Mouse (Mus musculus) spleen, postnatal 14 days (tissue): ENCODE results near the gene Rae1.

Source experiments
- DNase-seq, 2 experiments: peaks; one replicate each; pipeline ENCODE4 v3.0.0; 2021 to 2022; ENCODE audit warnings: low spot score in 2 of 2

Gene Rae1

DNA sequence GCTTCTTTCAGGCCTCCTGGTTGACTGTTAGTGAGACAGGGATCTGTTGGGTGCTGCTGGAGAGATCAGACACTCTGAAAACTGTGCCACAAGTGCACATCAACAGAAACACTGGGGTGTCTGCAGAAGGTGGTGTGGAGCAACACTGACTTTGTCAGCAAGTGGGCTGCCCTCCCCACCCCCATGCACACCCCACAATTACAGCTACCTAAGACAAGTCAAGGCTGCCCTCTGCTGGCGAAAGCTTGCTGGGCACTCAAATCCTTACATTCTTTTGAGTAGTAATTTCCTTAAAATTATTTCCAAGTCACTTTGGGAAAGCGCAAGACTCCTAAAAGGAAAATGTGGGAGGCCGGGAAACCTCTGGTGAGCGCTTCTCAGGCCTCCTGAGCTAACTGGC, 3.7 kb upstream of the Rae1 start:
- peak; percentile 35 to 64 for DNase-seq

GRCm38 (mm10) chr2:172997748-172998147, 2.2 kb upstream of the Rae1 start:
- no peak for DNase-seq

- DNase-seq = no peak
Measured at GRCm38 (mm10) chr2:172998478-172998877, 1.4 kb upstream of the Rae1 start.

GRCm38 (mm10) chr2:173000285-173000652, 352 bp downstream of the Rae1 start:
- peak; percentile 53 to 67 for DNase-seq

DNA sequence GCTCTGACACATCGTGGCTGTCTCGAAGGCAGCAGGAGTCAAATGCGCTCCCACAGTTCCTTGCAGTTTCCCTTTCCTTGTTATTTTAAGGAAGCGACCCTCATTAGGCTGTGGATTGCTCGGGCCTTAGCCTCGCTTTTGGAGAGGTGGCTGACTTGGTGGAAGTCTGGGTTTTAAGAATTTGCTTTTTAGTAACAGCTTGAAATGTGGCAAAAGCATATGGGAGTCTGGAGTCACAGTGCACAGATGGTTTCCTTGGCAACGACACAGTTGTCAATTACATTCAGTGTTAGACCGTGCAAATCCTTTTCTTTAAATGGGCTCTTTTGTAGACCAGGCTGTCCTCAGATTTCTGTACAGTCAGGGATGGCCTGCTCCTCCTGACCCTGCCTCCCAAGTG, 1.0 kb downstream of the Rae1 start:
- DNase-seq = no peak

- no peak for DNase-seq
Measured at GRCm38 (mm10) chr2:173003737-173004136, 3.8 kb downstream of the Rae1 start.

DNA sequence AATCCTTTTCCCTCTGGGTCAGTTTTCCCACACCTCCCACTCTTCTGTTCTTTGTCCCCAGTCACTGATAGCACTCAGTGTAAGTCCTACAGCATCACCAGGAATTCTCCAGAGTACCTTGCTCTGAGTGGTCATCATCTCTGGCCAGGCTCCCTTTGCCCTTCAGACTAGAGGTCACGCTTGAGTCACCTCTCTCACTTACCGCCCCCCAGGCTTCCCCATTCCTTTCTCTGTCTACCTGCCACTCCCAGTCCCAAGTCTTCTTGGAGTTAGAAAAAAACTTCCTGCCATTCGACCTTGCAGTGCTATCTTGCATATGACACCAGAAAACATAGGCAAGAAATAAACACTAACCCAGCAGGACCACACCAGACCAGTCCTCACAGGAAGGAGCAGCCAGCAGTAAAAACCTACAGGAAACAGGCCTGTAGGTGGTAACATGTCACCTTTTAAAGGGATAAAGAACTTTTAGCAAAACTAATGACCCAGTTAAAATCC, 10.4 kb downstream of the Rae1 start:
- no peak for DNase-seq

- no peak for DNase-seq
Measured at GRCm38 (mm10) chr2:173011440-173011839, 11.5 kb downstream of the Rae1 start.

DNA sequence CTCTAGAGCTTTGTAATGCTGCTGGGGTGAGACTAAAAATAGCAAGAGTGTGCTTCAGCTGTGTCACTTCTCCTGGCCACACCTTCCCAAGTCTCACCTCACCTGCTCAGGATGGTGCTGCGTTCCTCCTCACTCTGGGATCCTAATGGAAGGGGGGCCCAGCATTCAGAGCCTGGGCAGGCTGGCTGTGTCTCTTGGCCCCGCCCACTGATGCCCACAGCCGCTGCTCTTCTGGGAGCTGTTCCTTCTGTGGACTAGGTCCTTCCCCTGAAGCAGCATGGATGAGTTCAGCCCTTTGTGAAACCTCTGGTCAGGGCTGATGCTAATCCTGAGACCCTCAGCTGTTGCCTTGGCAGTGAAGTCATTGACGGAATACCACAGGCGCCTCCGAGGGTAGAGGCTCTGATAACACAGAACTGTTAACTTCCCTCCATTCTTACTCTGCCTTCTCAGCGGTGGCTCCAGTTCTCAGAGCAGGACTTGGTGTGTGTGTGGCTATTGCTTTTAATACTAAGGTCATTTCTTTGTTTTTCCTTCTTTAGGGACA, 14.9 kb downstream of the Rae1 start:
- DNase-seq = no peak

- DNase-seq = no peak
Measured at GRCm38 (mm10) chr2:173017940-173018339, 18.0 kb downstream of the Rae1 start.

DNA sequence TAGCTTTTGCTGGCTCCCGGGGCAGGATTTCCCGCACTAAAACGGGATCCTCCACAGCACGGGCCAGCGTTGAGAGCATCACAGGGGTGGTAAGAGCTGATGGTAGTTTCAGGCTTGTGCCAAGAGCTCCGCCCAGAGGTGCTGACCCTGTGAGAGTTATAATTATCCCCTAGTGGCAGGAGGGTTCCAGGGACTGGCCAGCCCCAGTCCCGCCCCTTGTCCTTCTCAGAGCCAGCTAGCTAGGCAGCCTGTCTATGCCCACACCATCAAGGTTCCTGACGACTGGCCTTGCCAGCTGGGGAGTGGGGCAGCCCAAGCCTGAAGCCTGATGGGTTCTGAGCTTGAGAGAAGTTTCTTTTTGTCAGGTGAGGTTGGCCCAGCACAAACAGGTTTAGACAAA, 18.7 kb downstream of the Rae1 start:
- peak in 1 of 2 experiments; percentile 12 for DNase-seq

- DNase-seq = peak in 1 of 2 experiments; percentile 12
Measured at GRCm38 (mm10) chr2:173019322-173019721, 19.4 kb downstream of the Rae1 start.

DNA sequence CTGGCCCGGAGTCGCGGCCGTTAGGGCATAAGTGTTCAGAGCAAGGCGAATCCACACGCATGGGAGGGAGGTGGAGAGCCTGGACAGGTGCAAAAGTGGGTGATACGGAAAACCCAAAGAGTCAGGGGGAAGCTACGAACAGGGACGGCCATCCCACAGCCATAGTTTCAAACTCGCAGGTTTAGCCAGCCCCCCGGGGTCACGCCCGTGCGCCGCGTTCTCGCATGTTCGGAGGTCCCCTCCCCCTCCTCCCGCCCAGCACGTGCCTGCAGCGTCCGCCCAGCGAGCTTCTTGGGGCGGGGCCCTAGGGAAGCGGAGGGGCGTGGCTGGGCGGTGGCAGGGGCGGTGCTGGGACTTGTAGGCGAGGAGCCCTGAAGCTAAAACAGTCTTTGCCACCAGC, 19.9 kb downstream of the Rae1 start:
- peak; percentile 91 to 94 for DNase-seq

- no peak for DNase-seq
Measured at GRCm38 (mm10) chr2:173020430-173020829, 20.5 kb downstream of the Rae1 start, which contains the start of gene Rbm38. Gene Rbm38, plus strand, starts transcription at chr2:173020498.

- peak; percentile 96 to 98 for DNase-seq
Measured at GRCm38 (mm10) chr2:173021633-173022055, 21.7 kb downstream of the Rae1 start.

- DNase-seq = peak in 1 of 2 experiments; percentile 56
Measured at GRCm38 (mm10) chr2:173022056-173022681, 22.3 kb downstream of the Rae1 start.

- DNase-seq = no peak
Measured at GRCm38 (mm10) chr2:173022813-173023212, 22.9 kb downstream of the Rae1 start.

- no peak for DNase-seq
Measured at GRCm38 (mm10) chr2:173023371-173023851, 23.5 kb downstream of the Rae1 start.

DNA sequence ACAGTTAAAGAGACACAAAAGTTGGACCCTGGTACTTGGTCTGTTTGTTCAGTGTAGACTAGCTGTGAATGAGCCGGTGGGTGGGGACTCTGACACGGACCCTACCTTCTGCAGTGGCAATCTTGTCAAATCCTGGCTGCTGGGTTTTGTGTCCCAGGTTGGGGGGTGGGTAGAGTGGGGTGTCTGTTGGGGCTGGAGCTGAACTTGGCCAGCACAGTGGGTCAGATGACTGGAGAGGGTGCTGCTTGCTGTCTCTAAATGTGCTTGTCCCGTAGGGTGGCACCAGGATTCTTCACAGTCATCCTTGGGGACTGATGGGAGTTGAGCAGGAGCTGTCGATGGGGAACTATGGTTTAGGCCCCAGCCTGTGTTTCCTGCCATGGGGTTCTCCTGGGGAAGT, 24.0 kb downstream of the Rae1 start:
- peak in 1 of 2 experiments; percentile 5 for DNase-seq

DNA sequence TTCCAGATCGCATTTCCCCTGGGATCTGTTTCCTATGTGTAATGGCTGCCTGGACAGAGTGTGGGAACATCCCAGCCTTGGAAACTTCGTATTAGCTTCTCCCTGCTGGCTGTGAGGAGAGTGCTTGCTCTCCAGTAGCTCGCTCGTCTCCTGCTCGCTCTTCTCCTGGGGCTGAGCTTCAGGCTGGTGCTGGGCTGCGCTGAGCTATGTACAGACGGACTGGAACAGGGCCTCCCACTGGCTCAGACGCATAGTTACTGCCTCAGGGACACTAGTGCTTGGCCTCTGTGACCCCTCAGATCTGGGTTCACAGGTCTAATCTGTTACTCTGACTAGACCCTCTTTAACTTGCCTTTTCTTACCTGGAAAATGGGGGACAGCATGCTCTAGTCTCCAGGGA, 24.5 kb downstream of the Rae1 start:
- peak in 1 of 2 experiments; percentile 7 for DNase-seq

- DNase-seq = peak in 1 of 2 experiments; percentile 16
Measured at GRCm38 (mm10) chr2:173024938-173025337, 25.0 kb downstream of the Rae1 start.

DNA sequence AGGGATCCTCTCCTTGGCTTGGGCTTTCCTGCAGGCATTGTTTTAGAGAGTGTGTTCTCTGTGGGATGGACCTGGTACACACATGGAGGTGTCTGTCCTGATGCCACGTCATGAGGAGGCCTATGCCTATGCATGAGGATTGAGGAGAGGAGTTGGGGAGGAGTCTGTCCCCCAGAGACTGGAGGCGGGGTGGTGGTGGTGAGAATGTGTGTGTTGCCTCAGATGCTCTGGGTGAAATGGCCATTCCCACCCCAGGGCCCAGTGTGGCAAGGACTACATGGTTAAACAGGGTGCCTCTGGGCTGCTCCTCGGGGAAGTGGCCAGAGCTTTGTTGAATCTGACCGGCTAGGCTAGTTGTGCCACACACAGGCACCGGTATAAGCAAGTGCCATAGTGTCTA, 26.4 kb downstream of the Rae1 start:
- peak in 1 of 2 experiments; percentile 13 for DNase-seq

DNA sequence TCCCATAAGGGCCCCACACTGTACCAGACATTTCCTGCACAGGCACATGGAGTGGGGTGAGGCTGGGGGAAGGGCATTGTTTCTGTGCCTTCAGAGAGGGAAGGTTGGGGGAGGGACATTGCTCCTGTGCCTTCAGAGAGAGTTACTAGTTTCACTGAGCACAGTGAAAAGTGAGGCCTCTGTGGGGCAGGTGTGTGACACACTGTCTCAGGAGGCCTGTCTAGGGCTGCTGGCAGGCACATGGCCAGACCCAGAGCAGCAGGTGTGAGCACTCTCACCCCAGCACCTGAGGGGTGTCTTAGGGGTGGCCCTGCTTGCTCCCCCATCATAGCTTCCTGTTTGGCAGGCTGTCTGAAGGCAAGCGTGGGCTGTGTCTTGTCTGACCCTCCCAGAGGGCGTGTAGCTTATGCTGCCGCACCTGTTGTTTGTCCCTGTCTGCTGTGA, 26.8 kb downstream of the Rae1 start:
- peak in 1 of 2 experiments; percentile 65 for DNase-seq
